Mouse (Mus musculus): ENCODE data around the gene Dgkh. TPM values are rescaled to one million over a fixed set of nuclear protein-coding genes. Genes with fewer than 3 reads are reported as not detected.
"Not testable (repeated sequence)": the region's sequence is repeated elsewhere in the genome, so short reads cannot be mapped to it uniquely, and the experiment has no call there.

The Dgkh gene
- 10 to 100 TPM; 80.8 to 89.3 TPM for total RNA-seq (2021)

- DNase-seq (ENCODE audit: extremely low spot score in 1 of 2, low spot score in 2 of 2): peak; percentile 90 to 95
- intact Hi-C loops (cut with DNase I): loop anchor here (5.0 kb wide), 2 partner anchors 55 to 375 kb away; no protein-coding TSS in a partner anchor
Measured at GRCm38 (mm10) chr14:78732617-78733312, at the start of gene Dgkh. Gene Dgkh (minus strand): TSS chr14:78732776.

- intact Hi-C loops (cut with DNase I): no loop called here
- DNase-seq (ENCODE audit: extremely low spot score in 1 of 2, low spot score in 2 of 2): no peak
Measured at GRCm38 (mm10) chr14:78777215-78777614, 44.6 kb upstream of the Dgkh start.

DNA sequence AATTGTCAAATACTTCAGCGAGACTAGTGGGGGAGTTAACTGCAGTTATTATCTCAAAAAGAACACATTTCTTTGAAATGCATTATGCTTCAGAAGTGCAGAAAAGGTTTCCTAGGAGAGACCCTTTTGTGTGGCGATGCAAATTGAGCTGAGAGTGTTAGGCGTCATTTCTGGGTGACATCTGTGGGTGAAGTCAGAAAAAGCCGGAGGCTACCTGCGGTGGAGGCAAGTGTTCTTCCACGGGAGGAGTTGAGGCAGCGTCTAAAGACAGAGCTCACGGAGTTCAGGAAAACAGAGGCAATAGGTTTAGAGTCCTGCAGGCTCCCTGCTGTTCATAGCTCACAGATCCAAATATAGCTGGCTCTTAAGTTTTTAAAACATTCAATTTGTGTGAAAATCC is 44.1 kb upstream of the Dgkh start:
- intact Hi-C loops (cut with DNase I): no loop called here
- no peak for DNase-seq (ENCODE audit: extremely low spot score in 1 of 2, low spot score in 2 of 2)

DNA sequence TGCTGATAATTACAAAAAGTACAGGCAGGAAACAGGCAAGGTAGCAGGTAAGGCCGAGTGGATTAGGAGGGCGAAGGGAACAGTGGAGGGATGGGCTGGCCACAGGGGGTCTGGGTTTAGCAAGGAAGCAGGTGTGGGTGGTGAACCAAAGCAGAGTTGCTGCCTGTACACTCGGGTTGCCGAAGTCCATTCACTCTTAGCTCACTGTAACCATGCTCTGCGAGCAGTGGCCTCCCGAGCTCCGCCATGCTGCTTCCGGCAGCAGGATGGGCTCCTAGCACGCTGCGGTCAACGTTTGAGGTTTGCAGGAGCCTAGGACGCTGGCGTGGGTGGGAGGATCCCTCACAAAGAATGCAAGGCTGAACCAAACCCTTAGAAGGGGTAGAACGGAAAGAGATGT is 43.1 kb upstream of the Dgkh start:
- intact Hi-C loops (cut with DNase I): no loop called here
- DNase-seq (ENCODE audit: extremely low spot score in 1 of 2, low spot score in 2 of 2): no peak

DNA sequence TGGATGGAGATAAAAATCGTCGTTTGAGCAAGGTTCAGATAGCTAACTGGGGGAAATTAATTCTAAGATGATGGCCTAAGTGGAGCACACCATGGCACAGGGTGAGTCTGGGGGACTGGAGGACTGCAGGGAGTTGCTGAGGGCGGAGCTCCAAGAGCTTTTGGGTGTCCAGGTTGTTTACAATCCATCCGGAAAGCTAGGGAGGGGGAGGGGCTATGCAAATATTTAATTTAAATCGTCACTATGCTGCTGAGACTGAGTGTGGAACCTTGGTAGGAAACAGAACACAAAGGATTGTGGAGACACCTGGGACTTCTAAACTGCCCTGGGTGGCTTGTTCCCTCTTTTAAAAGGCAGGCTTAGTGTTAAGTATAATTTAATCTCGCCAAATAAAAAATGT is 42.6 kb upstream of the Dgkh start:
- no peak for DNase-seq (ENCODE audit: extremely low spot score in 1 of 2, low spot score in 2 of 2)
- intact Hi-C loops (cut with DNase I): no loop called here

GRCm38 (mm10) chr14:78770457-78770856 is 37.9 kb upstream of the Dgkh start:
- DNase-seq (ENCODE audit: extremely low spot score in 1 of 2, low spot score in 2 of 2): no peak
- intact Hi-C loops (cut with DNase I): no loop called here

DNA sequence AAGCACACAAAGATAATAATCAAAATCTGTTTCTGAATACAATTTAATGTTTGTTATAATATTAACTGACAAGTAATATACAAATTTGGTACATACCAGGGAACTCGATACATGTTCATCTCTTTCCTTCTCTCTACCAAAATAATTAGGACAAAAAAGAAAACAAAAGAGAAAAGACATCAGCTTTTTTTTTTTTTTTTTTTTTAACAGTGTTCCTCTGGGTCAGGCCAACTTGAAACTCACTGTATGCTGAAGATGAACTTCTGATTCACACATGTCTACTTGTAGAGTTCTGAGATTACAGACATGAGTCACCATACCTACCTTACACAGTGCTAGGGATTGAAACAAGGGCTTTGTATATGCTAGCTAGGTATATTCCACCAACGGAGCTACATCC is 28.5 kb upstream of the Dgkh start:
- DNase-seq (ENCODE audit: extremely low spot score in 1 of 2, low spot score in 2 of 2): no peak
- intact Hi-C loops (cut with DNase I): no loop called here

- DNase-seq (ENCODE audit: extremely low spot score in 1 of 2, low spot score in 2 of 2): no peak
- intact Hi-C loops (cut with DNase I): no loop called here
Measured at GRCm38 (mm10) chr14:78759491-78759890, 26.9 kb upstream of the Dgkh start.

DNA sequence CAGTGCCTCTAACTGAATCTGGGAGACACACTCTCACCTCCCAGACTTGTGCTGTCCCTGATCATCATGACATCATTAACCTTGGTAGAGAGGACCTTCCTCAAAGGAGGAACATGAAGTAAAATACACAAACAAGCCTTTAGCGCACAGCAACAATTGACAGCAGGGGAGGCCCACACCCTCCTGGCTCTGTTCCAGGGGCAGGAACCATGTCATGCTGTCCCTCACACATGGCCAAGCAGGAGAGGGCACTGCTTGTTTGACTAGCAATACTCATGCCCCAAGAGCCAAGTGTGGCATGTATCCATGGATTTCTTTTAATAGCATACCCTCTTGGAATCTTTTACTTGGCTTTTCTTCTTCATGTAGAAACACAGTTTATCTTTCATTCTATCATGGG is 22.7 kb upstream of the Dgkh start:
- DNase-seq (ENCODE audit: extremely low spot score in 1 of 2, low spot score in 2 of 2): peak in 1 of 2 experiments; percentile 64
- intact Hi-C loops (cut with DNase I): no loop called here

- no peak for DNase-seq (ENCODE audit: extremely low spot score in 1 of 2, low spot score in 2 of 2)
- intact Hi-C loops (cut with DNase I): no loop called here
Measured at GRCm38 (mm10) chr14:78748692-78749091, 16.1 kb upstream of the Dgkh start.

- no peak for DNase-seq (ENCODE audit: extremely low spot score in 1 of 2, low spot score in 2 of 2)
- intact Hi-C loops (cut with DNase I): no loop called here
Measured at GRCm38 (mm10) chr14:78747969-78748651, 15.5 kb upstream of the Dgkh start.

GRCm38 (mm10) chr14:78747454-78747853 is 14.9 kb upstream of the Dgkh start:
- no peak for DNase-seq (ENCODE audit: extremely low spot score in 1 of 2, low spot score in 2 of 2)
- intact Hi-C loops (cut with DNase I): no loop called here

GRCm38 (mm10) chr14:78734605-78735004 is 2.0 kb upstream of the Dgkh start:
- intact Hi-C loops (cut with DNase I): loop anchor here (5.0 kb wide), 2 partner anchors 57 to 373 kb away; no protein-coding TSS in a partner anchor
- DNase-seq (ENCODE audit: extremely low spot score in 1 of 2, low spot score in 2 of 2): no peak

DNA sequence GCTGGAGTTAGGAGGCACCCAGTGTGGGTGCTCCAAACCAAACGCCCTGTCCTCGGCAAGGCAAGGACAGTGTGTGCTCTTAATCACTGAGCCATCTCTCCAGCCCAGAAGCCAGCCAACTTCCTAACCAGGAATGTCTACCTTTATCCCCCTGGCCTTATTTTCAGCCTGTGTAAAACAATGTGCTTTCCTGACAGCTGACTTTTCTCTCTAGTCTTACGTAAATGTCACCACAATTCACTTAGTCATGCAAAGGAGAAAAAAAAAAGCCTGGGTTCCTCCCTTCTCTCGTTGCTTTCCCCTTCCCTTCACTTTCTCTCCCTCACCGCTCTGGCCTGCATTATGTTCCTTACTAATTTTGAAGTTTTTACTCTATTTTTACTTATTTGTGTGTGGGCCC is 1.6 kb upstream of the Dgkh start:
- DNase-seq (ENCODE audit: extremely low spot score in 1 of 2, low spot score in 2 of 2): not testable (repeated sequence)
- intact Hi-C loops (cut with DNase I): loop anchor here (5.0 kb wide), 2 partner anchors 57 to 373 kb away; no protein-coding TSS in a partner anchor

DNA sequence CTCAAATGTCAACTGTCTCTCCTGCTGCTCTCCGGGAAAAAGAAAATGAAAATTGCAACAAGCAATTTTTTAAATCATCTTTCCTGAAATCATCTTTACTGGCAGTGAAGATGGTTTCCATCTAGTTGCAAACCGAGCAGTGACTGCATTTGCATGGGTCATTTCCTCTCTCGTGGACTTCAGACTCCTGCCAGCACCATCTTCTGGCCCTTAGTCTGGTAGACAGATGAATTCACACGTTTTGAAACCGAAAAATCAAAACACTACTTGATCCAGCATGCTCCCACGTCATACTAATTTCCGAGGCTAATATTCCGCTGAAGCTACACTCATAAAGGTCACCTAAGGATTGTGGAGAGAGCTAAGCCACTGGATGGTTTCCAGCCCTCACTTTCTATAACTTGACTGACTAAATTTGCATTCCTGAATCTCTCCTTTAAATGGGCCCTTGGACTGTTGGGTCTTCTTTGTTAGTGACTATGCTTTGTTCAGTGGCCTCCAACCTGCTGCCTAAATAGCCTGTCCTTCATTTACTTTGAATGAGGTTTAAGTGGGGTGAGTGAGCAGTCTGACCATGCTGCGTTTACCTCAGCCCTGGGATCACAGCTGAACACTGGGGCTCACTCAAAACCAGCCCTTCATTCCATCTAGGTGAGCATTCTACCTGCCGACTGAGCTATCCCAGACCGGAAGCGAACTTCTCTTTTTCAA is 945 bp upstream of the Dgkh start:
- intact Hi-C loops (cut with DNase I): loop anchor here (5.0 kb wide), 2 partner anchors 56 to 374 kb away; no protein-coding TSS in a partner anchor
- no peak for DNase-seq (ENCODE audit: extremely low spot score in 1 of 2, low spot score in 2 of 2)

DNA sequence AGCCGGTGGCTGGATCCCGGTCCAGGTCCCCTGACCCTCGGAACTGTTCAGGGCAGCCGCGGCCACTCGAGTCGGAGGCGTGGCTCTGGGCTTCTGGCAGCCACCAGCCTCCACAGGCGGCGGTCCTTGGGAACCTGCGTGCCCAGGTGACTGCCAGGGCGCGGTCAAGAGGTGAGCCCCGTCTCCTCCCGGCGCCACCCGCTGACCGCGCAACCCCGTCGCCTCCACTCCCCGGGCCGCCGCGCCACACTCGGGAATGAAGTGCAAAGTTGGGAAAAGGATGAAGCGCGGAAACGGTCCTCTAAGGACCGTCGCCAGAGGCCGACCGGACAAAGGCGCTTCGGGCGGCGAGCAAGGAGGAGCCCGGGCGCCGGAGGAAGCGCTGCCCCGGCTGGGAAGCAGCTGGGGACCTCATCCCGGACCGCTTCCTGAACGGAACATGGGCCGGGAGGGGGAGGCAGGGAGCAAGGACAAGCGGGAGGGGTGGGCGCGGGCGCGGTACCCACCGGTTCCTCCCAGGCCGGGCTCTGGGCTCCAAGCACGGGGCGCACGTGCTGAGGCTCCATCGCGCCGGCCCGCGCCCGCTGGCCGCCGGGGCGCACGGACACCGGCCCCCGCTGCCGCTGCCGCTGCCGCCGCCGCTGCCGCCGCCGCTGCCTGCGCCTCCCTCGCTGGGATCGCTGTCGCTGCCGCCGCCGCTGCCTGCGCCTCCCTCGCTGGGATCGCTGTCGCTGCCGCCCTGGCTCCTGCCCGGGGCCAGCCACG is 542 bp downstream of the Dgkh start:
- peak in 1 of 2 experiments; percentile 82 for DNase-seq (ENCODE audit: extremely low spot score in 1 of 2, low spot score in 2 of 2)
- intact Hi-C loops (cut with DNase I): loop anchor here (5.0 kb wide), 2 partner anchors 55 to 375 kb away; no protein-coding TSS in a partner anchor

DNA sequence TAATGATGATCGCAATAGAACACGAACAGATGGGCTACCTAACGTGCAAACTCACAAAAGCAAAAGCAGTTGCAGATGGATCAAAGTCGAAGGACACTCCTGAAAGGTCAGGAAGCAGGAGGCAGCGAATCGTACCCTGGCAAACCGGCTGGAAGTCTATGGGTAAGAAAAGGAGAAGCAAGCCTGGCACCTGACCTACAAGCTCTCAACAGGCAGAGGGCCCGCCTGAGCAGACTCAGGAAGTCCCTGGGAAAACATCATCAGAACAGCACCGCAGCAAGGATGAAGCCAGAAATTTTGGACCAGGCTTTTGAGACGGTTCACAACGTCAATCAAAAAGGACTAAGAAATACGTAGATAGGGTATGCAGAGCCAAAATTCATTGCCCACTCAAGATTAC is 1.3 kb downstream of the Dgkh start:
- peak in 1 of 2 experiments; percentile 52 for DNase-seq (ENCODE audit: extremely low spot score in 1 of 2, low spot score in 2 of 2)
- intact Hi-C loops (cut with DNase I): loop anchor here (5.0 kb wide), 2 partner anchors 54 to 376 kb away; no protein-coding TSS in a partner anchor

GRCm38 (mm10) chr14:78725976-78726375 is 6.6 kb downstream of the Dgkh start:
- intact Hi-C loops (cut with DNase I): no loop called here

More at GRCm38 (mm10) chr14:78725976-78726375, 6.6 kb downstream of the Dgkh start:
- no peak for DNase-seq (ENCODE audit: extremely low spot score in 1 of 2, low spot score in 2 of 2)

Measured in left cerebral cortex, postnatal 10 days (tissue).